Mouse (Mus musculus) heart, embryonic 15.5 days (tissue): Measurements from ENCODE around the gene Ksr2. TPM values are rescaled to one million over a fixed set of nuclear protein-coding genes. Genes with fewer than 3 reads are reported as not detected.
A peak's percentile ranks its signal among the peaks of the same experiment; 100 is the strongest.

ENCODE experiments used
- ATAC-seq: fragments of 200-750 bp; cut with Nextera tagmentation; replicated peaks from 2 replicates; pipeline ENCODE4 v1.8.0; 2017; ENCODE audit warnings: low read depth, moderate TSS enrichment; ENCODE audit not compliant: insufficient number of reproducible peaks, insufficient read depth, low FRiP score
- H3K27ac ChIP-seq: fragments of 300-500 bp; sonication (generic); 2 replicates; pipeline ENCODE4 v1.5.1; 2015; ENCODE audit warnings: mild to moderate bottlenecking, inconsistent platforms
- H3K27me3 ChIP-seq: fragments of 300-500 bp; sonication (generic); 2 replicates; pipeline ENCODE4 v1.6.1; 2015; ENCODE audit warnings: inconsistent platforms
- H3K36me3 ChIP-seq: fragments of 300-500 bp; sonication (generic); 2 replicates; pipeline ENCODE4 v1.6.1; 2015; ENCODE audit warnings: mild to moderate bottlenecking, inconsistent platforms
- H3K4me1 ChIP-seq: fragments of 300-500 bp; sonication (generic); replicated peaks from 2 replicates; pipeline ENCODE4 v1.6.1; 2015; ENCODE audit warnings: inconsistent platforms
- H3K4me2 ChIP-seq: fragments of 300-500 bp; sonication (generic); 2 replicates; pipeline ENCODE4 v1.6.1; 2015; ENCODE audit warnings: inconsistent platforms, mild to moderate bottlenecking, moderate library complexity
- H3K4me3 ChIP-seq: fragments of 300-500 bp; sonication (generic); 2 replicates; pipeline ENCODE4 v1.5.1; 2015; ENCODE audit warnings: mild to moderate bottlenecking, inconsistent platforms
- H3K9ac ChIP-seq: fragments of 300-500 bp; sonication (generic); 2 replicates; pipeline ENCODE4 v1.6.1; 2015; ENCODE audit warnings: mild to moderate bottlenecking, inconsistent platforms
- H3K9me3 ChIP-seq: fragments of 300-500 bp; sonication (generic); replicated peaks from 2 replicates; pipeline ENCODE4 v1.6.1; 2016; ENCODE audit warnings: inconsistent platforms
- WGBS: fragments of 180-500 bp; shearing (Covaris S2); methylation state at CpG from one replicate; pipeline ENCODE4 v1.1.7; 2015; ENCODE audit warnings: mixed read lengths; 5-methylcytosine and 5-hydroxymethylcytosine counted together
- polyA plus RNA-seq: library from polyadenylated mRNA; unstranded; fragments of >200 nt; fragmentation: Nextera tagmentation; extraction: Ambion mirVana; gene quantifications from 2 replicates; pipeline ENCODE4 v1.2.1, GENCODE M21; 2015

Gene Ksr2
- polyA plus RNA-seq, 1 experiment from 2014 or later = 0.08 TPM

GRCm38 (mm10) chr5:117574894-117575293 lies 161.1 kb downstream of the Ksr2 start:
- H3K4me2 ChIP-seq = no peak overlapping the region

GRCm38 (mm10) chr5:117577598-117577997 lies 163.8 kb downstream of the Ksr2 start:
- Histone ChIP-seq H3K4me3 (no peak overlapping the region), H3K27me3 (no peaks in the 10 kb centered on the region), H3K27ac (no peak overlapping the region), H3K36me3 (no peaks in the 10 kb centered on the region), H3K9me3 (no peaks in the 10 kb centered on the region), H3K9ac (no peak overlapping the region), H3K4me1 (no peaks in the 10 kb centered on the region), H3K4me2 (no peak overlapping the region)
- 77% methylated on average over 5 of the region's 5 CpGs for WGBS
- no peak for ATAC-seq

More at GRCm38 (mm10) chr5:117574894-117575293, 161.1 kb downstream of the Ksr2 start:
- Histone ChIP-seq H3K27ac (no peak overlapping the region), H3K9me3 (no peaks in the 10 kb centered on the region), H3K4me3 (no peak overlapping the region), H3K27me3 (no peaks in the 10 kb centered on the region), H3K36me3 (no peaks in the 10 kb centered on the region), H3K4me1 (no peaks in the 10 kb centered on the region), H3K9ac (no peak overlapping the region)
- no peak for ATAC-seq
- WGBS = 56% methylated on average over 7 of the region's 7 CpGs

- 75% methylated on average over 3 of the region's 3 CpGs for WGBS
- no peak overlapping the region for H3K4me3 ChIP-seq
These were observed 167.9 kb downstream of the Ksr2 start for GRCm38 (mm10) chr5:117581711-117582110.

GRCm38 (mm10) chr5:117584428-117584827 lies 170.6 kb downstream of the Ksr2 start:
- Histone ChIP-seq H3K27ac (no peak overlapping the region), H3K4me1 (no peaks in the 10 kb centered on the region), H3K9me3 (no peaks in the 10 kb centered on the region), H3K4me3 (no peak overlapping the region), H3K36me3 (no peaks in the 10 kb centered on the region), H3K27me3 (no peaks in the 10 kb centered on the region), H3K9ac (no peak overlapping the region), H3K4me2 (no peak overlapping the region)
- WGBS = 52% methylated on average over 1 of the region's 1 CpGs
- no peak for ATAC-seq

More at GRCm38 (mm10) chr5:117581711-117582110, 167.9 kb downstream of the Ksr2 start:
- Histone ChIP-seq H3K4me2 (no peak overlapping the region), H3K36me3 (no peaks in the 10 kb centered on the region), H3K9me3 (no peaks in the 10 kb centered on the region), H3K27ac (no peak overlapping the region), H3K4me1 (no peaks in the 10 kb centered on the region), H3K9ac (no peak overlapping the region), H3K27me3 (no peaks in the 10 kb centered on the region)
- no peak for ATAC-seq

GRCm38 (mm10) chr5:117589266-117589665 lies 175.5 kb downstream of the Ksr2 start:
- H3K9me3 ChIP-seq = no peaks in the 10 kb centered on the region
- H3K27ac ChIP-seq = no peak overlapping the region
- H3K4me3 ChIP-seq = no peak overlapping the region
- no peaks in the 10 kb centered on the region for H3K4me1 ChIP-seq
- no peak overlapping the region for H3K9ac ChIP-seq
- H3K4me2 ChIP-seq = no peak overlapping the region
- H3K36me3 ChIP-seq = no peaks in the 10 kb centered on the region
- 0 out of 2 replicates have a peak, but pooled peaks cover 4% of the 10 kb centered on the region for H3K27me3 ChIP-seq
- 46% methylated on average over 6 of the region's 6 CpGs for WGBS
- no peak for ATAC-seq

- Histone ChIP-seq H3K4me3 (no peak overlapping the region), H3K27me3 (peaks cover 8% of the 10 kb centered on the region; the same call in 1 of the 2 replicates), H3K36me3 (no peaks in the 10 kb centered on the region), H3K27ac (no peak overlapping the region), H3K9me3 (no peaks in the 10 kb centered on the region), H3K9ac (no peak overlapping the region), H3K4me2 (no peak overlapping the region), H3K4me1 (no peaks in the 10 kb centered on the region)
- no peak for ATAC-seq
- WGBS = 56% methylated on average over 19 of the region's 19 CpGs
These were observed 179.5 kb downstream of the Ksr2 start for GRCm38 (mm10) chr5:117593273-117593672.

- WGBS = 79% methylated on average over 3 of the region's 3 CpGs
- no peak for ATAC-seq
- peaks cover 8% of the 10 kb centered on the region; the same call in 1 of the 2 replicates for H3K27me3 ChIP-seq
These were observed 183.0 kb downstream of the Ksr2 start for GRCm38 (mm10) chr5:117596803-117597202.

GRCm38 (mm10) chr5:117602026-117602425 lies 188.2 kb downstream of the Ksr2 start:
- Histone ChIP-seq H3K27ac (no peak overlapping the region), H3K4me2 (no peak overlapping the region), H3K27me3 (no peaks in the 10 kb centered on the region), H3K36me3 (no peaks in the 10 kb centered on the region), H3K9me3 (no peaks in the 10 kb centered on the region), H3K4me1 (no peaks in the 10 kb centered on the region), H3K9ac (no peak overlapping the region), H3K4me3 (no peak overlapping the region)
- ATAC-seq = no peak
- 61% methylated on average over 9 of the region's 9 CpGs for WGBS

More at GRCm38 (mm10) chr5:117596803-117597202, 183.0 kb downstream of the Ksr2 start:
- Histone ChIP-seq H3K36me3 (no peaks in the 10 kb centered on the region), H3K9ac (no peak overlapping the region), H3K4me3 (no peak overlapping the region), H3K4me1 (no peaks in the 10 kb centered on the region), H3K4me2 (no peak overlapping the region), H3K27ac (no peak overlapping the region), H3K9me3 (no peaks in the 10 kb centered on the region)

GRCm38 (mm10) chr5:117607761-117608309 lies 194.0 kb downstream of the Ksr2 start:
- H3K4me3 ChIP-seq = no peak overlapping the region
- 0 out of 2 replicates have a peak, but pooled peaks cover 8% of the 10 kb centered on the region for H3K27me3 ChIP-seq
- no peak overlapping the region for H3K9ac ChIP-seq
- no peak overlapping the region for H3K4me2 ChIP-seq
- no peaks in the 10 kb centered on the region for H3K9me3 ChIP-seq
- H3K4me1 ChIP-seq = no peaks in the 10 kb centered on the region
- no peak overlapping the region for H3K27ac ChIP-seq
- no peak for ATAC-seq
- H3K36me3 ChIP-seq = no peaks in the 10 kb centered on the region
- 56% methylated on average over 15 of the region's 15 CpGs for WGBS

- no peaks in the 10 kb centered on the region for H3K36me3 ChIP-seq
- ATAC-seq = no peak
- H3K4me2 ChIP-seq = no peak overlapping the region
- H3K27me3 ChIP-seq = peaks cover 10% of the 10 kb centered on the region; the same call in 1 of the 2 replicates
- H3K9me3 ChIP-seq = no peaks in the 10 kb centered on the region
- H3K27ac ChIP-seq = no peak overlapping the region
- H3K4me3 ChIP-seq = no peak overlapping the region
- H3K9ac ChIP-seq = no peak overlapping the region
- no peaks in the 10 kb centered on the region for H3K4me1 ChIP-seq
- WGBS = 29% methylated on average over 5 of the region's 5 CpGs
These were observed 200.7 kb downstream of the Ksr2 start for GRCm38 (mm10) chr5:117614331-117615024.

- 33% methylated on average over 4 of the region's 4 CpGs for WGBS
- Histone ChIP-seq H3K9me3 (no peaks in the 10 kb centered on the region), H3K4me1 (no peaks in the 10 kb centered on the region), H3K36me3 (no peaks in the 10 kb centered on the region), H3K4me3 (no peak overlapping the region), H3K27ac (no peak overlapping the region), H3K27me3 (no peaks in the 10 kb centered on the region), H3K4me2 (no peak overlapping the region), H3K9ac (no peak overlapping the region)
- peak; percentile 53; the same call in 1 of the 2 replicates for ATAC-seq
These were observed 206.5 kb downstream of the Ksr2 start for GRCm38 (mm10) chr5:117620292-117620691.

- Histone ChIP-seq H3K9me3 (no peaks in the 10 kb centered on the region), H3K4me2 (no peak overlapping the region), H3K27ac (no peak overlapping the region), H3K4me3 (no peak overlapping the region), H3K27me3 (no peaks in the 10 kb centered on the region), H3K36me3 (no peaks in the 10 kb centered on the region), H3K4me1 (no peaks in the 10 kb centered on the region), H3K9ac (no peak overlapping the region)
- WGBS = 78% methylated on average over 12 of the region's 12 CpGs
- ATAC-seq = no peak
These were observed 208.4 kb downstream of the Ksr2 start for GRCm38 (mm10) chr5:117622221-117622620.
